Mouse (Mus musculus) midbrain, postnatal 0 days (tissue): ENCODE measurements around the gene Gm28434. TPM values are rescaled to one million over a fixed set of nuclear protein-coding genes. Genes with fewer than 3 reads are reported as not detected.
A peak's percentile ranks its signal among the peaks of the same experiment; 100 is the strongest.

ENCODE experiments used
- ATAC-seq: fragments of 200-750 bp; cut with Nextera tagmentation; 2 replicates; pipeline ENCODE4 v1.8.0; 2017; ENCODE audit warnings: moderate number of reproducible peaks, mild to moderate bottlenecking, moderate TSS enrichment, moderate library complexity; ENCODE audit not compliant: low FRiP score
- DNase-seq: peaks from one replicate; pipeline ENCODE4 v3.0.0-alpha.2; 2015; ENCODE audit warnings: low spot score
- H3K27ac ChIP-seq: fragments of 300-500 bp; sonication (generic); 2 replicates; pipeline ENCODE4 v1.5.1; 2014; ENCODE audit warnings: low read depth, mild to moderate bottlenecking, low read length, mixed read lengths
- H3K27me3 ChIP-seq: fragments of 300-500 bp; sonication (generic); 2 replicates; pipeline ENCODE4 v1.6.1; 2014; ENCODE audit warnings: low read length, control low read depth, mixed read lengths; ENCODE audit not compliant: insufficient read depth
- H3K36me3 ChIP-seq: fragments of 300-500 bp; sonication (generic); 2 replicates; pipeline ENCODE4 v1.6.1; 2014; ENCODE audit warnings: low read length, control low read depth, mixed read lengths; ENCODE audit not compliant: insufficient read depth
- H3K4me1 ChIP-seq: fragments of 300-500 bp; sonication (generic); 2 replicates; pipeline ENCODE4 v1.6.1; 2014; ENCODE audit warnings: mild to moderate bottlenecking, control low read depth, antibody characterized with exemption, low read length, mixed read lengths; ENCODE audit not compliant: insufficient read depth
- H3K4me2 ChIP-seq: fragments of 300-500 bp; sonication (generic); 2 replicates; pipeline ENCODE4 v1.6.1; 2014; ENCODE audit warnings: low read depth, mild to moderate bottlenecking, low read length, mixed read lengths; ENCODE audit not compliant: poor library complexity, severe bottlenecking
- H3K4me3 ChIP-seq: fragments of 300-500 bp; sonication (generic); 2 replicates; pipeline ENCODE4 v1.5.1; 2014; ENCODE audit warnings: low read depth, mild to moderate bottlenecking, low read length, moderate library complexity
- H3K9ac ChIP-seq: fragments of 300-500 bp; sonication (generic); replicated peaks from 2 replicates; pipeline ENCODE4 v1.6.1; 2014; ENCODE audit warnings: mild to moderate bottlenecking, low read length, moderate library complexity, mixed read lengths; ENCODE audit not compliant: poor library complexity, severe bottlenecking
- H3K9me3 ChIP-seq: fragments of 300-500 bp; sonication (generic); 2 replicates; pipeline ENCODE4 v1.6.1; 2016; ENCODE audit warnings: low read length, control low read depth
- CTCF ChIP-seq: IDR thresholded peaks from 2 replicates; pipeline ENCODE4 v1.5.1; 2016; ENCODE audit warnings: antibody characterized with exemption, mild to moderate bottlenecking
- WGBS: fragments of 180-500 bp; shearing (Covaris S2); extraction: QIAGEN DNeasy Blood & Tissue Kit; methylation state at CpG from one replicate; pipeline ENCODE4 v1.1.7; 2014; 5-methylcytosine and 5-hydroxymethylcytosine counted together
- polyA plus RNA-seq: library from polyadenylated mRNA; unstranded; fragments of >200 nt; fragmentation: Nextera tagmentation; extraction: Ambion mirVana; gene quantifications from 2 replicates; pipeline ENCODE4 v1.2.1, GENCODE M21; 2015
- total RNA-seq: library from RNA; depleted of rRNA; stranded (reverse); fragments of >200 nt; gene quantifications from 2 replicates; pipeline ENCODE4 v1.2.3, GENCODE M21; 2014; rRNA removed

Gm28434 gene
- total RNA-seq = not detected in 2 replicates
- polyA plus RNA-seq = not detected in 2 replicates

DNA sequence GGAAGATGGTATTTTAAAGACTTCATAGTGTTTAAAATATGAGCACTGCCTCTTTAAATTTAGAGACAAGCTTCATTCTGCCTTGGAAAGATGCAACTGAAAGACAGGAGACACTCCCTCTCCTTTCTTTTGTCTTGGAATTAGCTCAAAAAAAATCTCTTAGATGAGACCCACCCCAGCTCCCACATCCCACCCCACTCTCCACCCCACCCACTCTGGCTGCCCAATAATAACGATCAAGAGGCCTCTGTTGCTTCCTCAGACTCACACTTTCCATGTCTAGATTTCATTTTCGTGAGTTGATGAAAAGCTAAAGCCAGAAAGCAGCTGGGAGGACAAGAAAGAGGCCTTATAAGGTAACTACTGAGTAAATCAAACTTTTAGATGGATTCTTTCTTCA lies at the start of gene Gm28434, which contains the start of gene 2310003L06Rik:
Gene Gm28434, plus strand, starts transcription at position 317 of the 400 bp plus-strand sequence.
Gene 2310003L06Rik, plus strand, starts transcription at position 259 of the 400 bp plus-strand sequence.
- no peak for DNase-seq
- ATAC-seq = no peak
- 56% methylated on average over 2 of the region's 2 CpGs for WGBS
- H3K27me3 ChIP-seq = no peaks in the 10 kb centered on the region
- no peak within 1 kb of the TSS for H3K4me2 ChIP-seq
- no peaks in the 10 kb centered on the region for H3K4me1 ChIP-seq
- TF ChIP-seq CTCF = no peak
- no peak within 1 kb of the TSS for H3K9ac ChIP-seq
- no peaks in the 10 kb centered on the region for H3K9me3 ChIP-seq
- H3K27ac ChIP-seq = no peak within 1 kb of the TSS
- no peaks in the 10 kb centered on the region for H3K36me3 ChIP-seq
- no peak within 1 kb of the TSS for H3K4me3 ChIP-seq

DNA sequence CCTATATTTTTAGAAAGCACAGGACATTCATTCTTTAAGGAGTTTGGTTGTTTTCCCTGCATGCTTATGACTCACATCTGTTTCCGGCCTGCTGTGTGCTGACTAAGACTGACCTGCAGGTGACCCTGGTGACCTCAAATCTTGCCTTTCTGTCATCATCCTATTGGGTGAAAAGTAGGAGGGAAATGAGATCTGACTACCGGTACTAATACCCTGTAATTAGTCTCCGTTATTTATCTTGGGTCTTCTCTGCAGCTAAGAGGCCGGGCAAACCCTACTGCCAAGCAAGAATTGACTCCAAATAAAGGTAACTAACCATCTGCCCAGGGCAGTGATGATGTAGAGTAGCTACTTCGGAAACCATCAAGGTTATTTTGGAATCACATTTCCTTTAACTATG lies 43.9 kb upstream of the Gm28434 start, which contains the start of gene Csn3:
Gene Csn3, plus strand, starts transcription at position 208 of the 400 bp plus-strand sequence.
- Histone ChIP-seq H3K4me1 (no peaks in the 10 kb centered on the region), H3K27me3 (no peaks in the 10 kb centered on the region), H3K4me2 (no peak within 1 kb of the TSS), H3K4me3 (no peak within 1 kb of the TSS), H3K36me3 (no peaks in the 10 kb centered on the region), H3K27ac (no peak within 1 kb of the TSS), H3K9me3 (no peaks in the 10 kb centered on the region), H3K9ac (no peak within 1 kb of the TSS)
- WGBS = 36% methylated on average over 5 of the region's 5 CpGs
- DNase-seq = no peak
- no peak for ATAC-seq
- no peak for TF ChIP-seq CTCF

DNA sequence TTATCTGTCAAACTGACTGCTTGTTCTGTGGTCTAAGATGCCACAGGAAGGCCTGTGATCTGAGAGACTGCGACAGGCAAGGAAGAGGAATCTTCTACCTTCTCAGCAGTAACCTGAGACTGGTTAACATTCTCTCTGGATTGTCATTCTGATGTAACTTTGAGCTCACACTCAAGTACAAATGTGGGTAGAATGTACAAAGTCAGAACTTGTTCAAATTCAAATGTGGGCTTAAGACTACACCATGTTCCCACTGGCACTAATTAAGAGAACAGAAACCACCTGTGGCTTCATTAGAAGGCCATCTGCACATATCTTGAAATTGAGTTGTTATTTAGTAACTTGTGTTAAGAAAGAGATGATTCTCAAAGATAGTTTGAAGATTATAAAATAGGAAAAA lies 37.7 kb upstream of the Gm28434 start:
- H3K27me3 ChIP-seq = no peaks in the 10 kb centered on the region
- no peak for DNase-seq
- H3K4me3 ChIP-seq = no peak overlapping the region
- no peak overlapping the region for H3K4me2 ChIP-seq
- H3K36me3 ChIP-seq = no peaks in the 10 kb centered on the region
- H3K9ac ChIP-seq = no peak overlapping the region
- no peak for TF ChIP-seq CTCF
- WGBS = 41% methylated on average over 1 of the region's 1 CpGs
- no peaks in the 10 kb centered on the region for H3K4me1 ChIP-seq
- no peak for ATAC-seq
- no peaks in the 10 kb centered on the region for H3K9me3 ChIP-seq
- H3K27ac ChIP-seq = no peak overlapping the region

DNA sequence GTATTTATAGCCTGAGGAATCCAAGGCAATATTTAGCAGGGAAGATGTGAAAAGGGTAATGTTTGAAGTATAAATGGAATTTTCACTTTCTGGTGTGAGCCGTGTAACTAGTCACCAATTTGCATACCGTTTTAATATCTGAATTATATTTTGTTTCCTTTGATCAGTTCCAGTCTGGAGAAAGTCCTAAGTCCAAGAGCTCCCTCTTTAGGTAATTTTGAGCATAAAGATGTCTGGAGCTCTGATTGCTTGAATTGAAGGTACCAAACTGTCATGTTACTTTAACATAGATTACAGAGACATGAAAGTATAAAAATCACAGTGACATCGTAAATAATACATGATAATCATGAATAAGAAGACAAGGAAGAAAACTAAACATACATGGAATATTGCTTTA lies 28.6 kb upstream of the Gm28434 start:
- Histone ChIP-seq H3K27me3 (no peaks in the 10 kb centered on the region), H3K9me3 (no peaks in the 10 kb centered on the region), H3K4me3 (no peak overlapping the region), H3K27ac (no peak overlapping the region), H3K4me2 (no peak overlapping the region), H3K36me3 (no peaks in the 10 kb centered on the region), H3K4me1 (no peaks in the 10 kb centered on the region), H3K9ac (no peak overlapping the region)
- ATAC-seq = peak; percentile 44; the same call in 1 of the 2 replicates
- DNase-seq = peak; percentile 59
- WGBS = 25% methylated on average over 3 of the region's 3 CpGs
- peak; percentile 73 for TF ChIP-seq CTCF

DNA sequence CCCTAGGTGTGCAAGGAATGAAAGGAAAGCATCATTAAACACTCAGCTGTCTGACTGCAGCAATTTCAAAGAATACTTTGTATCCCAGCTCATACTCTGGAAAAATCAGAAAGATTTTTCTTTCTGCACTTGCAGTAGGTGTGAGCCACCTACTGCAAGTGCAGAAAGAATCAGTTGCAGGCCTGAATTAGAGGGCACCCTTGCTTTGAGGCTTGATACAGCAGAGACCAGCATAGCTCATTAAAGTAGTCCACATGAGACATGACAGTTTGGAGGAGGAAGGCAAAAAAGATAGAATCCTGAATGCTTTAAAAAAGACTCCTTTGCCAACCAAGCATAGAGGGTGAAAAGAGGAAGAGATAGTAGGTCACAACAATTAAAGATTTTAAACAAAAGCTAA lies 26.8 kb upstream of the Gm28434 start:
- no peak overlapping the region for H3K27ac ChIP-seq
- H3K4me1 ChIP-seq = no peaks in the 10 kb centered on the region
- no peak for TF ChIP-seq CTCF
- no peaks in the 10 kb centered on the region for H3K9me3 ChIP-seq
- no peak overlapping the region for H3K4me2 ChIP-seq
- no peak for DNase-seq
- H3K36me3 ChIP-seq = no peaks in the 10 kb centered on the region
- H3K9ac ChIP-seq = no peak overlapping the region
- no peak for ATAC-seq
- no peak overlapping the region for H3K4me3 ChIP-seq
- no peaks in the 10 kb centered on the region for H3K27me3 ChIP-seq

DNA sequence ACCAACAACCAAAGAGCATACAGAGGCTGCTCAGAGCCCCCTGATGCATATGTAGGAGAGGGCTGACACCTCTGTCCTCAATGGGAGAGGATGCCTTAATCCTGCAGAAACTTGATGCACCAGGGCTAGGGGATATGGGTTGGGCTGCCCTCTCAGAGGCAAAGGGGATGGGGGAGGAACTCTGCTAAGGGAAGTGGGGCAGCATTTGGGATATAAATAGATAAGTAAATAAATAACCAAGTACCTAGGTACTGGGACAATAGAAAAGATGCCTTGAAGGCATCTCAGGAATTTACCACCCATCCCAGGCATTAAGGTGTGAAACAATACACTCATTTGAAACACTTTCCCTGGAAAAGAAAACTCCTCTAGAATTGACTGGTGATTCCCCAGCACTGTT lies 17.5 kb upstream of the Gm28434 start:
- no peak for DNase-seq
- no peak for TF ChIP-seq CTCF

More for the DNA sequence above, 17.5 kb upstream of the Gm28434 start:
- Histone ChIP-seq H3K27me3 (no peaks in the 10 kb centered on the region), H3K9me3 (no peaks in the 10 kb centered on the region), H3K36me3 (no peaks in the 10 kb centered on the region), H3K4me1 (no peaks in the 10 kb centered on the region), H3K9ac (no peak overlapping the region), H3K4me2 (no peak overlapping the region), H3K4me3 (no peak overlapping the region), H3K27ac (no peak overlapping the region)
- ATAC-seq = no peak
